Mouse (Mus musculus) forebrain, embryonic 14.5 days (tissue): Measurements from ENCODE around the gene Glt1d1. TPM values are rescaled to one million over a fixed set of nuclear protein-coding genes. Genes with fewer than 3 reads are reported as not detected.

Experiments
- ATAC-seq: fragments of 200-750 bp; cut with Nextera tagmentation; 2 replicates; pipeline ENCODE4 v1.8.0; 2017; ENCODE audit warnings: mild to moderate bottlenecking, moderate library complexity
- DNase-seq: peaks from one replicate; pipeline ENCODE4 v3.0.0-alpha.2; 2015; ENCODE audit warnings: low spot score
- H3K27ac ChIP-seq: fragments of 300-500 bp; sonication (generic); 2 replicates; pipeline ENCODE4 v1.5.1; 2014; ENCODE audit warnings: low read depth, mild to moderate bottlenecking, control low read depth, low read length, moderate library complexity
- H3K27me3 ChIP-seq: fragments of 300-500 bp; sonication (generic); replicated peaks from 2 replicates; pipeline ENCODE4 v1.6.1; 2014; ENCODE audit warnings: low read length, control low read depth, mixed read lengths; ENCODE audit not compliant: control insufficient read depth, insufficient read depth
- H3K36me3 ChIP-seq: fragments of 300-500 bp; sonication (generic); 2 replicates; pipeline ENCODE4 v1.6.1; 2014; ENCODE audit warnings: low read length, control low read depth; ENCODE audit not compliant: control insufficient read depth, insufficient read depth
- H3K4me1 ChIP-seq: fragments of 300-500 bp; sonication (generic); 2 replicates; pipeline ENCODE4 v1.6.1; 2014; ENCODE audit warnings: antibody characterized with exemption, low read length, control low read depth; ENCODE audit not compliant: control insufficient read depth, insufficient read depth
- H3K4me2 ChIP-seq: fragments of 300-500 bp; sonication (generic); 2 replicates; pipeline ENCODE4 v1.6.1; 2014; ENCODE audit warnings: mild to moderate bottlenecking, control low read depth, low read length
- H3K4me3 ChIP-seq: fragments of 300-500 bp; sonication (generic); 2 replicates; pipeline ENCODE4 v1.5.1; 2014; ENCODE audit warnings: low read depth, low read length, control low read depth
- H3K9ac ChIP-seq: fragments of 300-500 bp; sonication (generic); 2 replicates; pipeline ENCODE4 v1.6.1; 2014; ENCODE audit warnings: mild to moderate bottlenecking, low read length, control low read depth, moderate library complexity
- H3K9me3 ChIP-seq: fragments of 300-500 bp; sonication (generic); replicated peaks from 2 replicates; pipeline ENCODE4 v1.6.1; 2016; ENCODE audit warnings: low read length, control low read depth, mixed read lengths; ENCODE audit not compliant: control insufficient read depth
- WGBS: fragments of 180-500 bp; shearing (Covaris S2); extraction: QIAGEN DNeasy Blood & Tissue Kit; methylation state at CpG from one replicate; pipeline ENCODE4 v1.1.7; 2014; 5-methylcytosine and 5-hydroxymethylcytosine counted together
- polyA plus RNA-seq: library from polyadenylated mRNA; unstranded; fragments of >200 nt; fragmentation: Nextera tagmentation; extraction: Ambion mirVana; gene quantifications from 2 replicates; pipeline ENCODE4 v1.2.1, GENCODE M21; 2014

Gene Glt1d1
- polyA plus RNA-seq, 1 experiment from 2014 or later: 1.1 TPM

GRCm38 (mm10) chr5:127621108-127621507, 11.0 kb upstream of the Glt1d1 start:
- WGBS: 85% methylated on average over 10 of the region's 10 CpGs
- H3K27ac ChIP-seq: no peak overlapping the region

GRCm38 (mm10) chr5:127624427-127625213, 7.4 kb upstream of the Glt1d1 start:
- H3K9me3 ChIP-seq: no peaks in the 10 kb centered on the region
- no peak for DNase-seq
- ATAC-seq: no peak
- H3K36me3 ChIP-seq: no peaks in the 10 kb centered on the region
- H3K4me3 ChIP-seq: no peak overlapping the region
- H3K9ac ChIP-seq: no peak overlapping the region
- H3K4me2 ChIP-seq: no peak overlapping the region
- 86% methylated on average over 10 of the region's 10 CpGs for WGBS
- no peaks in the 10 kb centered on the region for H3K27me3 ChIP-seq
- H3K4me1 ChIP-seq: no peaks in the 10 kb centered on the region
- H3K27ac ChIP-seq: no peak overlapping the region

More at GRCm38 (mm10) chr5:127621108-127621507, 11.0 kb upstream of the Glt1d1 start:
- no peak for DNase-seq
- H3K4me3 ChIP-seq: no peak overlapping the region
- H3K36me3 ChIP-seq: no peaks in the 10 kb centered on the region
- H3K27me3 ChIP-seq: no peaks in the 10 kb centered on the region
- ATAC-seq: no peak
- no peak overlapping the region for H3K9ac ChIP-seq
- no peak overlapping the region for H3K4me2 ChIP-seq
- H3K4me1 ChIP-seq: peaks cover 3% of the 10 kb centered on the region
- no peaks in the 10 kb centered on the region for H3K9me3 ChIP-seq

- no peaks in the 10 kb centered on the region for H3K36me3 ChIP-seq
- ATAC-seq (no peak), DNase-seq (no peak)
- no peak overlapping the region for H3K4me3 ChIP-seq
- 89% methylated on average over 12 of the region's 12 CpGs for WGBS
- H3K27ac ChIP-seq: no peak overlapping the region
- H3K9me3 ChIP-seq: no peaks in the 10 kb centered on the region
- H3K27me3 ChIP-seq: no peaks in the 10 kb centered on the region
- no peak overlapping the region for H3K4me2 ChIP-seq
- H3K9ac ChIP-seq: no peak overlapping the region
- H3K4me1 ChIP-seq: 0 out of 2 replicates have a peak, but pooled peaks cover 2% of the 10 kb centered on the region
Observed at GRCm38 (mm10) chr5:127627242-127627641, 4.8 kb upstream of the Glt1d1 start.

GRCm38 (mm10) chr5:127631671-127632070, 391 bp upstream of the Glt1d1 start:
- H3K27me3 ChIP-seq: no peaks in the 10 kb centered on the region
- peak overlapping the region; percentile 60 for H3K4me3 ChIP-seq
- peak overlapping the region; percentile 96 for H3K4me2 ChIP-seq
- 24% methylated on average over 5 of the region's 5 CpGs for WGBS
- peak overlapping the region; percentile 85 for H3K9ac ChIP-seq
- DNase-seq (no peak), ATAC-seq (peak; percentile 26; the same call in 1 of the 2 replicates)
- no peaks in the 10 kb centered on the region for H3K9me3 ChIP-seq
- H3K36me3 ChIP-seq: no peaks in the 10 kb centered on the region
- H3K4me1 ChIP-seq: 0 out of 2 replicates have a peak, but pooled peaks cover 2% of the 10 kb centered on the region
- no peak overlapping the region for H3K27ac ChIP-seq

- ATAC-seq: no peak
- H3K27ac ChIP-seq: no peak overlapping the region
- no peak overlapping the region for H3K9ac ChIP-seq
- peak overlapping the region; percentile 60; the same call in 1 of the 2 replicates for H3K4me3 ChIP-seq
- 33% methylated on average over 4 of the region's 4 CpGs for WGBS
- H3K4me2 ChIP-seq: peak overlapping the region; percentile 96
- H3K4me1 ChIP-seq: 0 out of 2 replicates have a peak, but pooled peaks cover 2% of the 10 kb centered on the region
- no peaks in the 10 kb centered on the region for H3K9me3 ChIP-seq
- no peaks in the 10 kb centered on the region for H3K36me3 ChIP-seq
- no peaks in the 10 kb centered on the region for H3K27me3 ChIP-seq
- DNase-seq: no peak
Observed at GRCm38 (mm10) chr5:127633188-127633587, 1.1 kb downstream of the Glt1d1 start.

- 93% methylated on average over 7 of the region's 7 CpGs for WGBS
- Histone ChIP-seq H3K9ac (no peak overlapping the region), H3K27me3 (no peaks in the 10 kb centered on the region), H3K27ac (no peak overlapping the region), H3K36me3 (no peaks in the 10 kb centered on the region), H3K4me1 (0 out of 2 replicates have a peak, but pooled peaks cover 2% of the 10 kb centered on the region), H3K4me2 (no peak overlapping the region), H3K9me3 (no peaks in the 10 kb centered on the region), H3K4me3 (no peak overlapping the region)
- DNase-seq: no peak
- ATAC-seq: no peak
Observed at GRCm38 (mm10) chr5:127633666-127634065, 1.6 kb downstream of the Glt1d1 start.

- peaks cover 5% of the 10 kb centered on the region; the same call in 1 of the 2 replicates for H3K9me3 ChIP-seq
- no peak for ATAC-seq
- no peak overlapping the region for H3K9ac ChIP-seq
- H3K4me2 ChIP-seq: no peak overlapping the region
- no peaks in the 10 kb centered on the region for H3K27me3 ChIP-seq
- no peaks in the 10 kb centered on the region for H3K36me3 ChIP-seq
- no peaks in the 10 kb centered on the region for H3K4me1 ChIP-seq
- DNase-seq: no peak
- WGBS: 87% methylated on average over 4 of the region's 4 CpGs
- H3K27ac ChIP-seq: no peak overlapping the region
- H3K4me3 ChIP-seq: no peak overlapping the region
Observed at GRCm38 (mm10) chr5:127637622-127638021, 5.6 kb downstream of the Glt1d1 start.

- ATAC-seq: no peak
- WGBS: 92% methylated on average over 2 of the region's 2 CpGs
Observed at GRCm38 (mm10) chr5:127638177-127638576, 6.1 kb downstream of the Glt1d1 start.

GRCm38 (mm10) chr5:127639067-127639605, 7.1 kb downstream of the Glt1d1 start:
- H3K9me3 ChIP-seq: peaks cover 5% of the 10 kb centered on the region; the same call in 1 of the 2 replicates
- ATAC-seq (no peak), DNase-seq (no peak)
- no peaks in the 10 kb centered on the region for H3K4me1 ChIP-seq
- WGBS: 84% methylated on average over 6 of the region's 6 CpGs
- H3K27ac ChIP-seq: no peak overlapping the region
- H3K4me2 ChIP-seq: no peak overlapping the region
- no peaks in the 10 kb centered on the region for H3K36me3 ChIP-seq
- no peak overlapping the region for H3K9ac ChIP-seq
- no peak overlapping the region for H3K4me3 ChIP-seq
- no peaks in the 10 kb centered on the region for H3K27me3 ChIP-seq

More at GRCm38 (mm10) chr5:127638177-127638576, 6.1 kb downstream of the Glt1d1 start:
- no peaks in the 10 kb centered on the region for H3K36me3 ChIP-seq
- H3K4me3 ChIP-seq: no peak overlapping the region
- H3K27me3 ChIP-seq: no peaks in the 10 kb centered on the region
- H3K4me2 ChIP-seq: no peak overlapping the region
- H3K4me1 ChIP-seq: no peaks in the 10 kb centered on the region
- no peak for DNase-seq
- no peak overlapping the region for H3K27ac ChIP-seq
- no peak overlapping the region for H3K9ac ChIP-seq
- H3K9me3 ChIP-seq: peaks cover 5% of the 10 kb centered on the region; the same call in 1 of the 2 replicates
